Mouse (Mus musculus) hindbrain, embryonic 15.5 days (tissue): ENCODE results near the gene Ddb1. TPM values are rescaled to one million over a fixed set of nuclear protein-coding genes. Genes with fewer than 3 reads are reported as not detected.
A peak's percentile ranks its signal among the peaks of the same experiment; 100 is the strongest.
"Not testable (repeated sequence)": the region's sequence is repeated elsewhere in the genome, so short reads cannot be mapped to it uniquely, and the experiment has no call there.

Experiments used
- ATAC-seq: fragments of 200-750 bp; cut with Nextera tagmentation; 2 replicates; pipeline ENCODE4 v1.8.0; 2017; ENCODE audit warnings: low read depth, moderate number of reproducible peaks, moderate TSS enrichment; ENCODE audit not compliant: low FRiP score
- H3K27ac ChIP-seq: fragments of 300-500 bp; sonication (generic); replicated peaks from 2 replicates; pipeline ENCODE4 v1.5.1; 2015; ENCODE audit warnings: mild to moderate bottlenecking, inconsistent platforms
- H3K27me3 ChIP-seq: fragments of 300-500 bp; sonication (generic); 2 replicates; pipeline ENCODE4 v1.6.1; 2015; ENCODE audit warnings: control low read depth, inconsistent platforms
- H3K36me3 ChIP-seq: fragments of 300-500 bp; sonication (generic); 2 replicates; pipeline ENCODE4 v1.6.1; 2015; ENCODE audit warnings: control low read depth, inconsistent platforms
- H3K4me1 ChIP-seq: fragments of 300-500 bp; sonication (generic); replicated peaks from 2 replicates; pipeline ENCODE4 v1.6.1; 2015; ENCODE audit warnings: control low read depth, inconsistent platforms
- H3K4me2 ChIP-seq: fragments of 300-500 bp; sonication (generic); 2 replicates; pipeline ENCODE4 v1.6.1; 2015; ENCODE audit warnings: moderate library complexity, mild to moderate bottlenecking, inconsistent platforms
- H3K4me3 ChIP-seq: fragments of 300-500 bp; sonication (generic); 2 replicates; pipeline ENCODE4 v1.5.1; 2015; ENCODE audit warnings: mild to moderate bottlenecking, inconsistent platforms
- H3K9ac ChIP-seq: fragments of 300-500 bp; sonication (generic); 2 replicates; pipeline ENCODE4 v1.6.1; 2015; ENCODE audit warnings: inconsistent platforms
- H3K9me3 ChIP-seq: fragments of 300-500 bp; sonication (generic); 2 replicates; pipeline ENCODE4 v1.6.1; 2016; ENCODE audit warnings: control low read depth, inconsistent platforms
- WGBS: fragments of 180-500 bp; shearing (Covaris S2); methylation state at CpG from one replicate; pipeline ENCODE4 v1.1.7; 2015; 5-methylcytosine and 5-hydroxymethylcytosine counted together
- polyA plus RNA-seq: library from polyadenylated mRNA; unstranded; fragments of >200 nt; fragmentation: Nextera tagmentation; extraction: Ambion mirVana; gene quantifications from 2 replicates; pipeline ENCODE4 v1.2.1, GENCODE M21; 2015

Ddb1 gene
- polyA plus RNA-seq, result 221 and 229 TPM in 2 replicates

- Histone ChIP-seq H3K27ac (peak within 1 kb of the TSS; percentile 89), H3K4me3 (peak within 1 kb of the TSS; percentile 78), H3K4me1 (peaks cover 42% of the 10 kb centered on the region), H3K9ac (peak within 1 kb of the TSS; percentile 85), H3K27me3 (no peaks in the 10 kb centered on the region), H3K4me2 (peak within 1 kb of the TSS; percentile 65), H3K36me3 (peaks cover 21% of the 10 kb centered on the region), H3K9me3 (no peaks in the 10 kb centered on the region)
- 0% methylated on average over 49 of the region's 49 CpGs for WGBS
- ATAC-seq, result peak; percentile 98
Measured at GRCm38 (mm10) chr19:10605293-10605900, at the start of gene Ddb1, which contains the start of gene Tkfc. TSS of gene Ddb1 (plus strand) at chr19:10605327. TSS of gene Tkfc (minus strand) at chr19:10605654.

- Histone ChIP-seq H3K4me1 (peaks cover 23% of the 10 kb centered on the region), H3K4me3 (peak within 1 kb of the TSS; percentile 62), H3K9ac (peak within 1 kb of the TSS; percentile 67), H3K4me2 (peak within 1 kb of the TSS; percentile 89), H3K27me3 (no peaks in the 10 kb centered on the region), H3K27ac (peak within 1 kb of the TSS; percentile 89), H3K9me3 (no peaks in the 10 kb centered on the region), H3K36me3 (peaks cover 27% of the 10 kb centered on the region)
- under 1% methylated on average over 43 of the region's 43 CpGs for WGBS
- ATAC-seq, result peak; percentile 98
Measured at GRCm38 (mm10) chr19:10555624-10556510, 49.3 kb upstream of the Ddb1 start, which contains the start of gene Tmem216. TSS of gene Tmem216 (minus strand) at chr19:10556238.

- peaks cover 16% of the 10 kb centered on the region for H3K36me3 ChIP-seq
- H3K9ac ChIP-seq, result no peak overlapping the region
- H3K9me3 ChIP-seq, result no peaks in the 10 kb centered on the region
- no peak for ATAC-seq
- H3K4me3 ChIP-seq, result no peak overlapping the region
- WGBS, result 72% methylated on average over 2 of the region's 2 CpGs
- no peak overlapping the region for H3K4me2 ChIP-seq
- peaks cover 23% of the 10 kb centered on the region for H3K4me1 ChIP-seq
- no peak overlapping the region for H3K27ac ChIP-seq
- H3K27me3 ChIP-seq, result no peaks in the 10 kb centered on the region
Measured at GRCm38 (mm10) chr19:10557001-10557400, 48.1 kb upstream of the Ddb1 start.

GRCm38 (mm10) chr19:10557430-10557829 lies 47.7 kb upstream of the Ddb1 start:
- Histone ChIP-seq H3K36me3 (peaks cover 12% of the 10 kb centered on the region), H3K4me2 (no peak overlapping the region), H3K4me3 (no peak overlapping the region), H3K27ac (no peak overlapping the region), H3K9me3 (no peaks in the 10 kb centered on the region), H3K27me3 (no peaks in the 10 kb centered on the region), H3K4me1 (peaks cover 23% of the 10 kb centered on the region), H3K9ac (no peak overlapping the region)
- no peak for ATAC-seq
- WGBS, result 68% methylated on average over 2 of the region's 2 CpGs

GRCm38 (mm10) chr19:10557837-10558375 lies 47.2 kb upstream of the Ddb1 start:
- 72% methylated on average over 4 of the region's 4 CpGs for WGBS
- not testable (repeated sequence) for H3K9me3 ChIP-seq, H3K4me2 ChIP-seq, H3K27ac ChIP-seq, H3K9ac ChIP-seq, H3K27me3 ChIP-seq, H3K36me3 ChIP-seq, ATAC-seq, H3K4me3 ChIP-seq
- H3K4me1 ChIP-seq, result peaks cover 23% of the 10 kb centered on the region

GRCm38 (mm10) chr19:10560108-10560507 lies 45.0 kb upstream of the Ddb1 start:
- H3K4me1 ChIP-seq, result peaks cover 9% of the 10 kb centered on the region
- no peaks in the 10 kb centered on the region for H3K36me3 ChIP-seq
- H3K27me3 ChIP-seq, result no peaks in the 10 kb centered on the region
- H3K4me3 ChIP-seq, result no peak overlapping the region
- H3K9me3 ChIP-seq, result no peaks in the 10 kb centered on the region
- no peak overlapping the region for H3K27ac ChIP-seq
- 41% methylated on average over 5 of the region's 5 CpGs for WGBS
- H3K4me2 ChIP-seq, result no peak overlapping the region
- no peak for ATAC-seq
- H3K9ac ChIP-seq, result no peak overlapping the region

GRCm38 (mm10) chr19:10561558-10562314 lies 43.4 kb upstream of the Ddb1 start:
- Histone ChIP-seq H3K9ac (no peak overlapping the region), H3K4me3 (no peak overlapping the region), H3K9me3 (no peaks in the 10 kb centered on the region), H3K4me2 (no peak overlapping the region), H3K27me3 (no peaks in the 10 kb centered on the region), H3K4me1 (peaks cover under 1% of the 10 kb centered on the region; the same call in 1 of the 2 replicates), H3K27ac (no peak overlapping the region), H3K36me3 (no peaks in the 10 kb centered on the region)
- ATAC-seq, result no peak
- WGBS, result 66% methylated on average over 6 of the region's 6 CpGs

GRCm38 (mm10) chr19:10562351-10562750 lies 42.8 kb upstream of the Ddb1 start:
- no peak overlapping the region for H3K4me3 ChIP-seq
- no peaks in the 10 kb centered on the region for H3K4me1 ChIP-seq
- H3K9ac ChIP-seq, result no peak overlapping the region
- no peaks in the 10 kb centered on the region for H3K9me3 ChIP-seq
- no peaks in the 10 kb centered on the region for H3K27me3 ChIP-seq
- H3K4me2 ChIP-seq, result no peak overlapping the region
- H3K27ac ChIP-seq, result no peak overlapping the region
- 58% methylated on average over 5 of the region's 5 CpGs for WGBS
- no peaks in the 10 kb centered on the region for H3K36me3 ChIP-seq
- ATAC-seq, result no peak

GRCm38 (mm10) chr19:10564278-10564677 lies 40.8 kb upstream of the Ddb1 start:
- Histone ChIP-seq H3K27me3 (no peaks in the 10 kb centered on the region), H3K27ac (no peak overlapping the region), H3K4me3 (no peak overlapping the region), H3K9ac (no peak overlapping the region), H3K9me3 (no peaks in the 10 kb centered on the region), H3K4me2 (no peak overlapping the region), H3K4me1 (no peaks in the 10 kb centered on the region), H3K36me3 (peaks cover 6% of the 10 kb centered on the region; the same call in 1 of the 2 replicates)
- ATAC-seq, result no peak
- WGBS, result 86% methylated on average over 6 of the region's 6 CpGs

- Histone ChIP-seq H3K4me1 (no peaks in the 10 kb centered on the region), H3K27ac (no peak overlapping the region), H3K9me3 (no peaks in the 10 kb centered on the region), H3K4me2 (no peak overlapping the region), H3K9ac (no peak overlapping the region), H3K27me3 (no peaks in the 10 kb centered on the region), H3K36me3 (peaks cover 13% of the 10 kb centered on the region), H3K4me3 (no peak overlapping the region)
- ATAC-seq, result no peak
- 81% methylated on average over 4 of the region's 4 CpGs for WGBS
Measured at GRCm38 (mm10) chr19:10565217-10565616, 39.9 kb upstream of the Ddb1 start.

GRCm38 (mm10) chr19:10569627-10570026 lies 35.5 kb upstream of the Ddb1 start:
- Histone ChIP-seq H3K4me1 (no peaks in the 10 kb centered on the region), H3K4me3 (no peak overlapping the region), H3K27me3 (no peaks in the 10 kb centered on the region), H3K27ac (no peak overlapping the region), H3K9ac (no peak overlapping the region), H3K36me3 (peaks cover 49% of the 10 kb centered on the region), H3K9me3 (no peaks in the 10 kb centered on the region), H3K4me2 (no peak overlapping the region)
- no peak for ATAC-seq
- 96% methylated on average over 6 of the region's 6 CpGs for WGBS
